Mouse (Mus musculus): Measurements from ENCODE around the gene Npas2. TPM values are rescaled to one million over a fixed set of nuclear protein-coding genes. Genes with fewer than 3 reads are reported as not detected.

Gene Npas2
- polyA plus RNA-seq, 1 experiment = 0.75 TPM

DNA sequence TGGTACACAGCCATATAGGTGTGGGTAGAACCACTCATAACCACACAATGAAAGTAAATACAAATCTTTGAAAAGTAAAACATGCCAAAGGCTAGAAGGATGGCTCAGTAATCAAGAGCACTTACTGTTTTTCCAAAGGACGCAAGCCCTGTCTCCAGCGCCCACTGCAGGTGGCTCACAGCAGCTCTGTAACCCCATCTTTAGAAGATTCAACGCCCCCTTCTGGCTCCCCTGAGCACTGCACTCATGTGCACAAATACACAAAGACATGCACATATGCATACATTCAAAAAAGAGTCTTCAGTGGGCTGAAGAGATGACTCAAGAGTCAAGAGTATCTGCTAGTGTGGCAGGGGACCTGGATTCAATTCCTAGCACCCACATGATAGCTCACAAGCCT lies 36.5 kb downstream of the Npas2 start:
- Histone ChIP-seq H3K27ac (ENCODE audit: insufficient read depth, low read length) (no peak overlapping the region), H3K9ac (ENCODE audit: low read depth, poor library complexity, severe bottlenecking) (no peak overlapping the region), H3K36me3 (ENCODE audit: control insufficient read depth, insufficient read depth, low read length, poor library complexity, severe bottlenecking) (no peaks in the 10 kb centered on the region), H3K4me1 (ENCODE audit: control insufficient read depth, insufficient read depth, low read length) (no peaks in the 10 kb centered on the region), H3K4me3 (ENCODE audit: low read depth, low read length) (no peak overlapping the region), H3K9me3 (replicated peaks; ENCODE audit: control insufficient read depth, insufficient read depth, low read length, poor library complexity, severe bottlenecking) (no peaks in the 10 kb centered on the region), H3K27me3 (ENCODE audit: control insufficient read depth, insufficient read depth, low read length, poor library complexity, severe bottlenecking) (no peaks in the 10 kb centered on the region)
- TF ChIP-seq EP300 (IDR thresholded peaks at IDR 0.05; ENCODE audit: insufficient read depth, low read depth, low read length) (no peak), CTCF (IDR thresholded peaks at IDR 0.05; ENCODE audit: low read depth, low read length) (peak; percentile 34)

- Histone ChIP-seq H3K27me3 (ENCODE audit: control insufficient read depth, insufficient read depth, low read length, poor library complexity, severe bottlenecking) (no peaks in the 10 kb centered on the region), H3K9me3 (replicated peaks; ENCODE audit: control insufficient read depth, insufficient read depth, low read length, poor library complexity, severe bottlenecking) (0 out of 2 replicates have a peak, but pooled peaks cover 3% of the 10 kb centered on the region), H3K4me1 (ENCODE audit: control insufficient read depth, insufficient read depth, low read length) (no peaks in the 10 kb centered on the region), H3K4me3 (ENCODE audit: low read depth, low read length) (no peak overlapping the region), H3K36me3 (ENCODE audit: control insufficient read depth, insufficient read depth, low read length, poor library complexity, severe bottlenecking) (no peaks in the 10 kb centered on the region), H3K27ac (ENCODE audit: insufficient read depth, low read length) (no peak overlapping the region), H3K9ac (ENCODE audit: low read depth, poor library complexity, severe bottlenecking) (no peak overlapping the region)
- TF ChIP-seq EP300 (IDR thresholded peaks at IDR 0.05; ENCODE audit: insufficient read depth, low read depth, low read length) (no peak), POLR2A (IDR thresholded peaks at IDR 0.05; ENCODE audit: insufficient read depth, low read length) (no peak), CTCF (IDR thresholded peaks at IDR 0.05; ENCODE audit: low read depth, low read length) (no peak)
Measured at GRCm38 (mm10) chr1:39234815-39235449, 41.4 kb downstream of the Npas2 start.

GRCm38 (mm10) chr1:39237503-39238255 lies 44.1 kb downstream of the Npas2 start:
- Histone ChIP-seq H3K27me3 (ENCODE audit: control insufficient read depth, insufficient read depth, low read length, poor library complexity, severe bottlenecking) (no peaks in the 10 kb centered on the region), H3K9me3 (replicated peaks; ENCODE audit: control insufficient read depth, insufficient read depth, low read length, poor library complexity, severe bottlenecking) (0 out of 2 replicates have a peak, but pooled peaks cover 3% of the 10 kb centered on the region), H3K4me1 (ENCODE audit: control insufficient read depth, insufficient read depth, low read length) (no peaks in the 10 kb centered on the region), H3K36me3 (ENCODE audit: control insufficient read depth, insufficient read depth, low read length, poor library complexity, severe bottlenecking) (no peaks in the 10 kb centered on the region), H3K9ac (ENCODE audit: low read depth, poor library complexity, severe bottlenecking) (no peak overlapping the region), H3K4me3 (ENCODE audit: low read depth, low read length) (no peak overlapping the region), H3K27ac (ENCODE audit: insufficient read depth, low read length) (no peak overlapping the region)
- TF ChIP-seq CTCF (IDR thresholded peaks at IDR 0.05; ENCODE audit: low read depth, low read length) = no peak
- TF ChIP-seq POLR2A (IDR thresholded peaks at IDR 0.05; ENCODE audit: insufficient read depth, low read length) = no peak
- TF ChIP-seq EP300 (IDR thresholded peaks at IDR 0.05; ENCODE audit: insufficient read depth, low read depth, low read length) = no peak

GRCm38 (mm10) chr1:39240860-39241584 lies 47.5 kb downstream of the Npas2 start:
- Histone ChIP-seq H3K27me3 (ENCODE audit: control insufficient read depth, insufficient read depth, low read length, poor library complexity, severe bottlenecking) (no peaks in the 10 kb centered on the region), H3K4me1 (ENCODE audit: control insufficient read depth, insufficient read depth, low read length) (no peaks in the 10 kb centered on the region), H3K36me3 (ENCODE audit: control insufficient read depth, insufficient read depth, low read length, poor library complexity, severe bottlenecking) (no peaks in the 10 kb centered on the region), H3K4me3 (ENCODE audit: low read depth, low read length) (no peak overlapping the region), H3K27ac (ENCODE audit: insufficient read depth, low read length) (no peak overlapping the region), H3K9me3 (replicated peaks; ENCODE audit: control insufficient read depth, insufficient read depth, low read length, poor library complexity, severe bottlenecking) (0 out of 2 replicates have a peak, but pooled peaks cover 3% of the 10 kb centered on the region), H3K9ac (ENCODE audit: low read depth, poor library complexity, severe bottlenecking) (no peak overlapping the region)
- TF ChIP-seq CTCF (IDR thresholded peaks at IDR 0.05; ENCODE audit: low read depth, low read length) = no peak
- no peak for TF ChIP-seq EP300 (IDR thresholded peaks at IDR 0.05; ENCODE audit: insufficient read depth, low read depth, low read length)
- no peak for TF ChIP-seq POLR2A (IDR thresholded peaks at IDR 0.05; ENCODE audit: insufficient read depth, low read length)

- Histone ChIP-seq H3K36me3 (ENCODE audit: control insufficient read depth, insufficient read depth, low read length, poor library complexity, severe bottlenecking) (no peaks in the 10 kb centered on the region), H3K9ac (ENCODE audit: low read depth, poor library complexity, severe bottlenecking) (no peak overlapping the region), H3K27ac (ENCODE audit: insufficient read depth, low read length) (no peak overlapping the region), H3K9me3 (replicated peaks; ENCODE audit: control insufficient read depth, insufficient read depth, low read length, poor library complexity, severe bottlenecking) (no peaks in the 10 kb centered on the region), H3K4me1 (ENCODE audit: control insufficient read depth, insufficient read depth, low read length) (no peaks in the 10 kb centered on the region), H3K27me3 (ENCODE audit: control insufficient read depth, insufficient read depth, low read length, poor library complexity, severe bottlenecking) (no peaks in the 10 kb centered on the region), H3K4me3 (ENCODE audit: low read depth, low read length) (no peak overlapping the region)
- TF ChIP-seq CTCF (IDR thresholded peaks at IDR 0.05; ENCODE audit: low read depth, low read length) (no peak), EP300 (IDR thresholded peaks at IDR 0.05; ENCODE audit: insufficient read depth, low read depth, low read length) (no peak), POLR2A (IDR thresholded peaks at IDR 0.05; ENCODE audit: insufficient read depth, low read length) (no peak)
Measured at GRCm38 (mm10) chr1:39244726-39245125, 51.2 kb downstream of the Npas2 start.

All from ES-Bruce4 (cell line).